Mouse (Mus musculus) mammary gland, adult 2 months (tissue): ENCODE results near the gene Htr1b. TPM values are rescaled to one million over a fixed set of nuclear protein-coding genes. Genes with fewer than 3 reads are reported as not detected.

ENCODE experiments used
- polyA plus RNA-seq: library from polyadenylated mRNA; depleted of rRNA; stranded (reverse); fragments of >200 nt; gene quantifications from 2 replicates; pipeline ENCODE4 v1.2.3, GENCODE M21; 2012; ENCODE audit warnings: low replicate concordance; rRNA removed

The Htr1b gene
- polyA plus RNA-seq = 0.37 and 0.40 TPM in 2 replicates

DNA sequence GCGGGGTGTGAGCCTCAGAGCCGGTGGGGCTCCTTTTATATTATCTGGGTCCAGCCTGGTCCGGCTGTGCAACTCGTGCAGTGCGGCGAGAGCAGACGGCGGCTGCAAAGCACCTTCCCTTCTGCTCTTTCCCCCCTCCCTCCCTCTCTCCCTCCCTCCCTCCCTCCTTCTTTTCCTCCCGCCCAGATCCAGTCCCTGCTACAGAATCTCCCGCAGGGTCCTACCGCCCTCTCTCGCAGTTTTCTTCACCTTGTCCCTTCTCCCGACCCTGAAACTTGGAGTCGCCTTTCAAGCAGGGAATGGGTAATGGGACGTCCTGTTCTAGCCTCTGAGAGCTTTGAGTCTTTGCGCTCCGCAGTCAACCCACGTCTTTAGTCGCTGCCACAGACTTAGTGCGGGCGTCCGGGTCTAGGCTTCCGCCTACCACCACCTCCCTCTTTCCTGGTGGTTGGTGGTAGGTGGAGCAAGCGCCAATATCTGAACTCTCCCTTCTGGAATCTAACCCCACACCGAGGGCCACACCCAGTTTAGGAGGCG, at the start of gene Htr1b:
Gene Htr1b (minus strand): TSS at position 392 of the 537 bp plus-strand sequence.

Other genes starting within 250 kb of the Htr1b start
- gene Mei4, start 229.8 kb upstream of the Htr1b start, polyA plus RNA-seq = 0.07 and 0.13 TPM in 2 replicates